Mouse (Mus musculus) left cerebral cortex, postnatal 4 days (tissue): ENCODE data around the gene Cacna1s. TPM values are rescaled to one million over a fixed set of nuclear protein-coding genes. Genes with fewer than 3 reads are reported as not detected.

Experiments used
- DNase-seq: peaks from one replicate; pipeline ENCODE4 v3.0.0-alpha.2; 2022
- intact Hi-C: fragments of 180-260 bp; cut with DNase I; formaldehyde crosslinking; loops from one replicate; pipeline ENCODE4 v1.15.1; 2025
- total RNA-seq, 2 experiments: library from RNA; stranded (reverse); gene quantifications; 2 replicates each; pipeline ENCODE4 v1.2.3; 2021

Cacna1s gene
- total RNA-seq, 2 experiments from 2014 or later = 0.60 to 0.95 TPM

DNA sequence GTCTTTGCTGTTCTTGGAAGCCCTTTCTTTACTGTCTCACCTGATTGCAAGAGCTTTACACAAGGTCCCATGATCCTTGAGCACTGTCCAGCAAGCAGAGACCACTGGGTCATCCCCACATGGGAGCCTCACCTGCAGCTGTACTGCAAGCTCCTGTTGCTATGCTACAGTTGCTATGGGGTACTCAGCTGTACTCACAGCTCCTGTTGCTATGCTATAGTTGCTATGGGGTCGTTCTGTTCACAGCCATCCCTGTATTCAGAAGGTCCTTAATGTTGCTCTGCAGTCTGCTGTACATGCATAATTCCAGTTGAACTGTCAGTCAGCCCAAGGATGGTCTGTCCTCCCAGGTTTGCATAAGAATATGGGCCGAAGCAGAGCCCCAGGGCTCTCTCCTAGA is 112.9 kb downstream of the Cacna1s start:
- intact Hi-C loops = no loop called here

DNA sequence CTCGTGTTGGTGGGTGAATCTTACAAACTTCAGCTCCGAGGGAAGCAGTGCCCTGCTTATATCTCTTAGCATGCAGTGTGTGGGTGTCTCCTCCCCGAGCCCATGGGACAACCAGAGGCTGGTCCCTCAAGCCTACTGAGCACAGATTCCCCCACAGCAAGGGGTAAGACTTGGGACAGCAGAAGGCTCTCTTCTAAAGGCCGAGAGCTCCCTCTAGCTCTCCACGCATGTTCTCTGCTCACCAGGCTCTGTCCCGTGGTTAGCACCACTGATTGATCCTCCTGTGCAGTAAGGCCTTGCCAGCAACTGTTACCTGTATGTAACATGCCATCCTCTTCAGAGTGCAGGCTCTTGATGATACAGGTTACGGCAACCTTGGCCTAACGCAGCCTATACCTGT is 115.1 kb downstream of the Cacna1s start:
- no peak for DNase-seq
- intact Hi-C loops = no loop called here

More for the DNA sequence above, 112.9 kb downstream of the Cacna1s start:
- DNase-seq = no peak

Other genes starting within 250 kb of the Cacna1s start
- under 1 TPM; 0.64 to 0.86 TPM for gene Lad1, start 234.2 kb upstream of the Cacna1s start, total RNA-seq
- gene Tnnt2, start 216.4 kb upstream of the Cacna1s start, total RNA-seq = under 1 TPM; 0.62 to 0.85 TPM
- under 1 TPM in 1 of 2 experiments, not detected in 1; 0.18 TPM for gene Pkp1, start 133.5 kb upstream of the Cacna1s start, total RNA-seq
- under 1 TPM; 0.08 to 0.10 TPM for gene Igfn1, start 46.4 kb upstream of the Cacna1s start, total RNA-seq
- 10 to 100 TPM; 64.2 to 77.1 TPM for gene Tmem9, start 44.6 kb upstream of the Cacna1s start, total RNA-seq
- gene Ascl5, start 1.9 kb upstream of the Cacna1s start, total RNA-seq = 1 to 10 TPM; 1.2 to 1.3 TPM
- gene Kif21b, start 78.6 kb downstream of the Cacna1s start, total RNA-seq = 100 to 1,000 TPM; 320 to 326 TPM
- gene Mroh3, start 160.1 kb downstream of the Cacna1s start, total RNA-seq = 1 to 10 TPM; 1.0 to 1.2 TPM
- 1 to 10 TPM; 4.8 to 5.9 TPM for gene Inava, start 181.5 kb downstream of the Cacna1s start, total RNA-seq
- 10 to 100 TPM; 10.2 to 11.5 TPM for gene Gpr25, start 208.1 kb downstream of the Cacna1s start, total RNA-seq